17 mouse cellular contexts compared by ENCODE assay signal in the genomic region with DNA sequence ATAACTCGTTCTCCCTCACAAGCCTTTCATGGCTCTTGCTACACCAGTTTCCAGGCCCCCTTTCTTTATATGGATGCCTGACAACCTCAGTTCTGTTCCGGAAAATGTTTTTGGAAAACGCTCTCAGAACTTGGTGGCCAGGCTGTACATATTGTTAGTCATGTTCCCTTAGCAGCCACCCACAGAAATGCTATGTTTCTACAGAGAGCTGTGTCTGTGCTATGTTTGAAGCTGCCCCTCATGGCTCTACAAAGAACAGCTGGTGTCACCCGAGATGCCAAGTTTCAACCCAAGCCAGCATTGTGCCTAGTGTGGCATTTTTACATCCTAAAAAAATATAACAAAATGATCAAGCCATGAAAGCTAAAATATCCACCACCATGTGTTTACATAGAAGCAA.
DNase-seq lines count a peak whose midpoint lies in the region; ATAC-seq and TF ChIP-seq lines count a peak whose summit lies in the region.
"Had no signal": no experiment of that assay in that cellular context is flagged by ENCODE, and none has a peak within 500 bp of the region (broad histone marks: within the 10 kb centered on the region; RNA-seq: fewer than 3 reads in every experiment).

No protein-coding gene starts in this region.

- H3K36me3 ChIP-seq in forebrain, postnatal 0 days (ENCODE audit: insufficient read depth): no peaks in the 10 kb centered on the region
- H3K36me3 ChIP-seq in forebrain, embryonic 12.5 days (replicated peaks): no peaks in the 10 kb centered on the region
- H3K36me3 ChIP-seq: hindbrain, embryonic 15.5 days; liver, embryonic 13.5 days had no signal

- peak; percentile 41 for DNase-seq in forebrain, postnatal 0 days
- DNase-seq in layer of hippocampus, postnatal 14 days (ENCODE audit: low spot score in 2 of 2): peak; percentile 56 to 90
- DNase-seq in left cerebral cortex, postnatal 36 days (ENCODE audit: low spot score in 2 of 2): peak; percentile 56 to 60
- DNase-seq in urinary bladder, adult 2 months (ENCODE audit: low spot score): no peak
- DNase-seq in kidney, postnatal 36 days: no peak
- no peak for DNase-seq in heart, postnatal 36 days
- no peak for DNase-seq in gastrocnemius, postnatal 10 days
- DNase-seq: adrenal gland, adult 8-10 months; B cell, adult 2 months; heart, adult 2 months; kidney, adult 9 months; liver, embryonic 13.5 days had no signal

- intact Hi-C loops in left cerebral cortex, postnatal 36 days (cut with DNase I): no loop called here
- intact Hi-C loops in heart, postnatal 36 days (cut with DNase I): no loop called here

- peak; percentile 89 for ATAC-seq in forebrain, postnatal 0 days
- no peak for ATAC-seq in forebrain, embryonic 12.5 days (ENCODE audit: low FRiP score)
- ATAC-seq: forebrain, embryonic 14.5 days; lung, postnatal 0 days had no signal

- no peak for TF ChIP-seq CTCF in forebrain, postnatal 0 days (IDR thresholded peaks at IDR 0.05; ENCODE audit: low read depth)

- no peak overlapping the region for H3K27ac ChIP-seq in forebrain, postnatal 0 days (ENCODE audit: low read depth, low read length)
- H3K27ac ChIP-seq in forebrain, embryonic 12.5 days: no peak overlapping the region
- H3K27ac ChIP-seq: heart, adult 2 months; hindbrain, embryonic 15.5 days; liver, embryonic 13.5 days; stomach, postnatal 0 days had no signal

- no peak overlapping the region for H3K4me2 ChIP-seq in forebrain, postnatal 0 days (ENCODE audit: low read depth)
- no peak overlapping the region for H3K4me2 ChIP-seq in forebrain, embryonic 12.5 days
- H3K4me2 ChIP-seq: hindbrain, embryonic 15.5 days; liver, embryonic 13.5 days had no signal

- 73% methylated on average over 4 of the region's 4 CpGs for WGBS in forebrain, postnatal 0 days
- WGBS in forebrain, embryonic 12.5 days: 90% methylated on average over 4 of the region's 4 CpGs

- H3K4me3 ChIP-seq in forebrain, postnatal 0 days (ENCODE audit: low read depth, low read length): no peak overlapping the region
- no peak overlapping the region for H3K4me3 ChIP-seq in forebrain, embryonic 12.5 days (replicated peaks)
- H3K4me3 ChIP-seq: heart, adult 2 months; hindbrain, embryonic 15.5 days; liver, embryonic 13.5 days had no signal

- H3K27me3 ChIP-seq in forebrain, postnatal 0 days (ENCODE audit: insufficient read depth, low read length): no peaks in the 10 kb centered on the region
- H3K27me3 ChIP-seq in forebrain, embryonic 12.5 days: no peaks in the 10 kb centered on the region
- H3K27me3 ChIP-seq: hindbrain, embryonic 15.5 days; liver, embryonic 13.5 days had no signal

- no peaks in the 10 kb centered on the region for H3K4me1 ChIP-seq in forebrain, postnatal 0 days (ENCODE audit: insufficient read depth)
- H3K4me1 ChIP-seq in forebrain, embryonic 12.5 days: no peaks in the 10 kb centered on the region
- H3K4me1 ChIP-seq: hindbrain, embryonic 15.5 days; liver, embryonic 13.5 days had no signal

- no peak overlapping the region for H3K9ac ChIP-seq in forebrain, postnatal 0 days
- no peak overlapping the region for H3K9ac ChIP-seq in forebrain, embryonic 12.5 days
- H3K9ac ChIP-seq: hindbrain, embryonic 15.5 days; liver, embryonic 13.5 days had no signal

- H3K9me3 ChIP-seq in forebrain, postnatal 0 days (ENCODE audit: low read length): no peaks in the 10 kb centered on the region
- no peaks in the 10 kb centered on the region for H3K9me3 ChIP-seq in forebrain, embryonic 12.5 days
- H3K9me3 ChIP-seq: hindbrain, embryonic 15.5 days; liver, embryonic 13.5 days had no signal

Comparison
In these comparisons a context has a peak if more than half of its experiments do, and no peak if none do; other contexts are left out.
1. DNase-seq: peak in forebrain, postnatal 0 days (single experiment), layer of hippocampus, postnatal 14 days (2 of 2) and left cerebral cortex, postnatal 36 days (2 of 2); none in urinary bladder, adult 2 months (single experiment), kidney, postnatal 36 days (0 of 2), heart, postnatal 36 days (0 of 2) and gastrocnemius, postnatal 10 days (single experiment).